Mouse (Mus musculus): Measurements from ENCODE around the gene Fam129b. TPM values are rescaled to one million over a fixed set of nuclear protein-coding genes. Genes with fewer than 3 reads are reported as not detected.

The Fam129b gene
- polyA plus RNA-seq, 1 experiment from 2014 or later = 44.9 TPM

DNA sequence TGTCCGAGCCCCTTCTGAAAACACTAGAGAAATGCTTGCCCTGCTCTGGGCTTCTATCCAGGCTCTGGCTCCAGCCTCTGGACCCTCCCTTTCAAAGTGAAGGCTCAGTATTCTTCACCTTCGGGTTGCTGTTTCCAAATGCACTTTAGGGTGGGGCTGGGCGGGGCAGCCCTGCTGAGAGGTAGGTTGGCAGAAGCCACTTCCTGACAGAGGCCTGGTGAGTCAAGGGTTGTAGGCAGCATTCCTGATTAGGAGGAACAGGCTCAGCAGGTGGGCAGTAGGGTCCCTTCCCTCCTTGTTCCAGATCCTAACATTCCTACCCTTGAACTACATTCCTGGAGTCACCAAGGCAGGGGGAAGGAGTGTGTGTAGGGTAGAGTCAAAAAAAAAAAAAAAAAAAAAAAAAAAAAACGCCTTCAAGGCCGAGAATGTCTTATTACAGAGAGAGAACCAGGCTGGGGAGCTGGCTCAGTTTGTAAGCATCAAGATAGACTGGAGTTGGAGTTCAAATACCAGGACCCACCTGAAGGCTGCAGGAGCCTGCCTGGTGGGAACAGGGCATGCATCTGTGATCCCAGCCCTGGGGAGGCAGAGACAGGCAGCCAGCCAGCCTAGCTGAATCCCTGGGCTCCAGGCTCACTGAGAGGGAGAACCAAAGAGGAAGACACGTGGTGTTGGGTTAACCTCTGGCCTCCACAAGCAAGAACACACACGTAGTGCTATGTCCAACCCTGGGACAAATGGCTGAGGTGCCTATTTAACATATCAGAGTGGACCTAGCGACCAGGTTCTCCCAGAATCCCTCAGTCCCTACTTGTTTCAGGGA lies 5.4 kb upstream of the Fam129b start:
- Histone ChIP-seq H3K27ac (ENCODE audit: low read length) (peak overlapping the region; percentile 16; the same call in 1 of the 2 replicates), H3K4me1 (ENCODE audit: control insufficient read depth, insufficient read depth, low read length) (peaks cover 33% of the 10 kb centered on the region), H3K27me3 (ENCODE audit: control insufficient read depth, insufficient read depth, low read length) (no peaks in the 10 kb centered on the region), H3K4me2 (ENCODE audit: low read depth, low read length) (no peak overlapping the region), H3K4me3 (ENCODE audit: low read length) (no peak overlapping the region), H3K36me3 (ENCODE audit: control insufficient read depth, insufficient read depth) (no peaks in the 10 kb centered on the region), H3K9ac (ENCODE audit: low read length) (no peak overlapping the region), H3K9me3 (replicated peaks; ENCODE audit: control insufficient read depth, low read length) (no peaks in the 10 kb centered on the region)
- WGBS = 49% methylated on average over 8 of the region's 8 CpGs
- no peak for ATAC-seq (replicated peaks; ENCODE audit: extremely low read depth, insufficient read depth, low FRiP score)

DNA sequence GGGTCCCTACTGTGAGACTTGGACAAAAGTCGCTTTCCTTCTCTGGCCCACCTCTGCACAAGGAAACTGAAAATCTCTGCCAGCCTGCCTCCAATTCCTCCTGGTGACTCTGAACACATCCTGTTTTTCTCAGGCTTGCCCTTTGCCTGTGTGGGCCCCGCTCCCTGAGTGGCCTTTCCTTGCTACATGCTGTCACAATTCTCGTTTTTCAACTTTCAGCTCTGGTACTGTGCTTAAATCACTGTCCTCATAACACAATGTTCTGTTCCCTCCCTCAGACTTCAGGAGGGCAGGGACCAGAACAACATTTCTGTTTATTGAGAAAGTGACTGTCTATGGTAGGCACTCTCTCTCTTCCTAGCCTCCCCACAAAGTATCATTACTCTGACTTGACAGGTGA lies 1.8 kb upstream of the Fam129b start:
- Histone ChIP-seq H3K27ac (ENCODE audit: low read length) (peak overlapping the region; percentile 29; the same call in 1 of the 2 replicates), H3K4me2 (ENCODE audit: low read depth, low read length) (no peak overlapping the region), H3K4me1 (ENCODE audit: control insufficient read depth, insufficient read depth, low read length) (peaks cover 46% of the 10 kb centered on the region), H3K36me3 (ENCODE audit: control insufficient read depth, insufficient read depth) (no peaks in the 10 kb centered on the region), H3K27me3 (ENCODE audit: control insufficient read depth, insufficient read depth, low read length) (no peaks in the 10 kb centered on the region), H3K9ac (ENCODE audit: low read length) (peak overlapping the region; percentile 23), H3K9me3 (replicated peaks; ENCODE audit: control insufficient read depth, low read length) (no peaks in the 10 kb centered on the region), H3K4me3 (ENCODE audit: low read length) (no peak overlapping the region)
- 70% methylated on average over 3 of the region's 3 CpGs for WGBS
- no peak for ATAC-seq (replicated peaks; ENCODE audit: extremely low read depth, insufficient read depth, low FRiP score)

DNA sequence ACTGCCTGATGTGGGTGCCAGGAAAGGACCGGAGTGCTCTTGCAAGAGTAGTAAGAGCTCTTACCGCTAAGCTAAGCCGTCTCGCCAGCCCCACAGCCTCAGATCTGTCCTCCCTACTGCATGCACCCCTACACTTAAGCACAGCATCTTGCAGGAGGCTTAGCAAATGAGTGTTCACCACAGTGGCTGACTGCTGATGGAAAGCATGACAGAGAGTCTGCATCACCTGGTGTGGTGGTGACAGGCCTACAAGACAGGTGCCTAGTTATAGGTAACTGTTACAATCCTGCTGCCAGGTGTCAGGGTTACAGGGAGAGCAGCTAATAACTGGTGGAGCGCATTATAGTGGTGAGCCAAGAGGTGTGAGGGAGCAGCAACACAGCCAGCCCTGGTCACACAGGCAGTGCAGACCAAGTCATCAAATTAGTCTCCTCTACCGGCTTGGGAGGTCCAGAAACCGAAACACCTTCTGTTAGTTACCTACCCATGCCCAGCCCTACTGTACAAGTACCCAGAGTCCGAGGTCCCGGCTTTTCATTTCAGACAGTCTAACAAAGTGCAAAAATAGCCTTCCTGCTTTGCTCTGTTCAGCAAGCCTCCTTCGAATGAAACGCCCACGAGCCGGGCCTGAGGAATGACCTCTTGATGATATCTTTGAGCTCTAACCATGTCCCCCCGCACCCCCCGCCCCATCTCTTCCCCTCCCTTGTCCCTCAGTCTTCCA lies 801 bp upstream of the Fam129b start:
- H3K27ac ChIP-seq (ENCODE audit: low read length) = peak overlapping the region; percentile 97
- H3K36me3 ChIP-seq (ENCODE audit: control insufficient read depth, insufficient read depth) = no peaks in the 10 kb centered on the region
- H3K4me3 ChIP-seq (ENCODE audit: low read length) = peak overlapping the region; percentile 92
- WGBS = 6% methylated on average over 15 of the region's 15 CpGs
- peak overlapping the region; percentile 96 for H3K9ac ChIP-seq (ENCODE audit: low read length)
- H3K4me1 ChIP-seq (ENCODE audit: control insufficient read depth, insufficient read depth, low read length) = peaks cover 47% of the 10 kb centered on the region
- H3K9me3 ChIP-seq (replicated peaks; ENCODE audit: control insufficient read depth, low read length) = no peaks in the 10 kb centered on the region
- H3K27me3 ChIP-seq (ENCODE audit: control insufficient read depth, insufficient read depth, low read length) = no peaks in the 10 kb centered on the region
- peak; percentile 7; the same call in 1 of the 2 replicates for ATAC-seq (replicated peaks; ENCODE audit: extremely low read depth, insufficient read depth, low FRiP score)
- peak overlapping the region; percentile 91 for H3K4me2 ChIP-seq (ENCODE audit: low read depth, low read length)

DNA sequence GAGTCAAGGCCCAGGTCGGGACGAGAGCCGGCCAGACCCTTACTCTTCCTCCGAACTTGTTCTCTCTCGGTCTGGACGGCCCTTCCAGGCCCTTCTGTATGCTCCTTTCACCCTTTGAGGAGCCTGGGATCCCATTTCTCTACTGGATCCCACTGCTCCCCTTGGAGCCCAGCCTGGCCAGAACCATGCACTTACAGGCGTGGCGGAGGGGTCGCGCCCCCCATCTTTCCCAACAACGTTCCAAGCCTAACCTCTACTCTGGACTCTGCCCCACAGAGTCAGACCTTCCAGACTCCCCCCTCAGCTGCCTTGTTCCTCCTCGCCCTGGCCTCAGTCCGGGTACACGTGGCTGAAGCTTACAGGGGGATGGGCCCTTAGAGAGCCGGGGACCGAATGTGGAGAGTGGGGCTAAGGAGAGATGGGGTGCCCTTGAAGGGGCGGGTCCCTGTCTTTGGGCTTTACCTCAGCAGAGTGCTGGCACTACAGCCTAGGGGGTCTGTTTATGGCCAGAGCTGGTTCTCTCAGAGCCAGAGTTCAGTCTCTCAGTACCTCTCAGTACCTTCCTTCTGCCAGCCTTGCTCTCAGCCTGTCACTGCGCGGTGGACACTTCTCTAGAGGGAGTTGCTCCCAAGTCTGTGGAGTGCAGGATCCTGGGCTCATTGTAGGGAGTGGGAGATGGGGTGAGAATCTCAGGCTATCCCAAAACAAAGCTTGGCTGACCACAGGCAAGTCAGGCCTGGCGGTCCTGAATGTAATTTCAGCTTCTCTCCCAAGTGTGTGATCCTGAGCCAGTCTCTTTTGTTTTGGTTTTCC lies 782 bp downstream of the Fam129b start:
- 3% methylated on average over 20 of the region's 20 CpGs for WGBS
- Histone ChIP-seq H3K27ac (ENCODE audit: low read length) (peak overlapping the region; percentile 97), H3K27me3 (ENCODE audit: control insufficient read depth, insufficient read depth, low read length) (no peaks in the 10 kb centered on the region), H3K4me1 (ENCODE audit: control insufficient read depth, insufficient read depth, low read length) (peaks cover 60% of the 10 kb centered on the region), H3K4me2 (ENCODE audit: low read depth, low read length) (peak overlapping the region; percentile 91), H3K9ac (ENCODE audit: low read length) (peak overlapping the region; percentile 96), H3K4me3 (ENCODE audit: low read length) (peak overlapping the region; percentile 92), H3K36me3 (ENCODE audit: control insufficient read depth, insufficient read depth) (no peaks in the 10 kb centered on the region), H3K9me3 (replicated peaks; ENCODE audit: control insufficient read depth, low read length) (no peaks in the 10 kb centered on the region)
- ATAC-seq (replicated peaks; ENCODE audit: extremely low read depth, insufficient read depth, low FRiP score) = no peak

DNA sequence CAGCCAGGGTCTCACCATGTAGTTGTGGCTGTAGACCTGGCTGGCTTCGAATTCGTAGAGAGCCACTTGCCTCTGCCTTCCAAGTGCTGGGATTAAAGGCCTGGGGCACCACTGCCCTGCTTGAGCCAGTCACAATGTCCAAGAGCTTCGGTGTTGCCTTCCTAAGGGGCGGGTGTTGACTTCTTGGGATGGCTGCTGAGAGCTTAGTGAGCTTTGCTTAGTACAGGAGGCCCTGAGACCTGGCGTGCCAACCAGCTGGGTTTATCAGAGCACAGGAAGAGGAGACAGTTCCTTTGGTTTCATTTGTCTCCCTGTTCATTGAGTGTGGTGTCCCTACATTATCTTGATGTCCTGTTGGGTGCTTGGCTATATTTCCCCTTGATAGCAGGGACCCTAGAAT lies 1.4 kb downstream of the Fam129b start:
- peak overlapping the region; percentile 96 for H3K9ac ChIP-seq (ENCODE audit: low read length)
- 20% methylated on average over 5 of the region's 5 CpGs for WGBS
- H3K4me1 ChIP-seq (ENCODE audit: control insufficient read depth, insufficient read depth, low read length) = peaks cover 66% of the 10 kb centered on the region
- no peaks in the 10 kb centered on the region for H3K9me3 ChIP-seq (replicated peaks; ENCODE audit: control insufficient read depth, low read length)
- no peak for ATAC-seq (replicated peaks; ENCODE audit: extremely low read depth, insufficient read depth, low FRiP score)
- no peaks in the 10 kb centered on the region for H3K27me3 ChIP-seq (ENCODE audit: control insufficient read depth, insufficient read depth, low read length)
- H3K4me3 ChIP-seq (ENCODE audit: low read length) = peak overlapping the region; percentile 92
- peak overlapping the region; percentile 97 for H3K27ac ChIP-seq (ENCODE audit: low read length)
- peak overlapping the region; percentile 91 for H3K4me2 ChIP-seq (ENCODE audit: low read depth, low read length)
- H3K36me3 ChIP-seq (ENCODE audit: control insufficient read depth, insufficient read depth) = no peaks in the 10 kb centered on the region

DNA sequence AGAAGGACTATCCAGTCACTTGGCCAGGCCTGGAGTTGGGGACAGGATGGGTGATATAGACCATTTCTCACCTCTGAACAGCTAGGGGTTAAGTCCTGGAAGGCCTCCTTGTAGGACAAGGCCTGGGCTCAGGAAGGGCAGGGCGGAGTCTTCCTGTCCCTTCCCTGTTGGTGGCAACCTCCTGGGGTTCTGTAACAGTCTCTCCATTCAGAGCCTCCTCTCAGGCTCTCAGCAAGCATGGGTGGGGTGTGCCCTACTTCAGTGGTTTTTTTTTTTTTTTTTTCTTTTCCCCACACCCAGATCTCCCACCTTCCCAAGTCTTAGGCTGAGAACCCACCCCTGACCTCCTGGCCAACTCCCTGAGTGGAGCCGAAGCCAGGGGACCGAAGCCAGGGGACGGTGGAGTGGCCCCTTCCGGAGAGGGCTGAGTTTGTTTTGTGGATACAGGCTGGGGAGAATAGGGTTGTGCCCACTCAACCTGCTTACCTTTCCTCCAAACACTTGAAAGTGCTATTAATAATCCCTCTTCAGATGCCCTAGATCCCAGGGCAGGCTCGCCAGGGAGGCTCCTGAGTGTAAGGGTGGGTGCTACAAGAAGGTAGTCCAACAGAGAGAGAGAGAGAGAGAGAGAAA lies 2.0 kb downstream of the Fam129b start:
- H3K9me3 ChIP-seq (replicated peaks; ENCODE audit: control insufficient read depth, low read length) = no peaks in the 10 kb centered on the region
- H3K36me3 ChIP-seq (ENCODE audit: control insufficient read depth, insufficient read depth) = no peaks in the 10 kb centered on the region
- H3K4me3 ChIP-seq (ENCODE audit: low read length) = peak overlapping the region; percentile 92
- H3K27ac ChIP-seq (ENCODE audit: low read length) = peak overlapping the region; percentile 97
- H3K9ac ChIP-seq (ENCODE audit: low read length) = peak overlapping the region; percentile 96
- WGBS = 29% methylated on average over 6 of the region's 6 CpGs
- no peak for ATAC-seq (replicated peaks; ENCODE audit: extremely low read depth, insufficient read depth, low FRiP score)
- H3K27me3 ChIP-seq (ENCODE audit: control insufficient read depth, insufficient read depth, low read length) = no peaks in the 10 kb centered on the region
- peaks cover 71% of the 10 kb centered on the region for H3K4me1 ChIP-seq (ENCODE audit: control insufficient read depth, insufficient read depth, low read length)
- H3K4me2 ChIP-seq (ENCODE audit: low read depth, low read length) = peak overlapping the region; percentile 91

DNA sequence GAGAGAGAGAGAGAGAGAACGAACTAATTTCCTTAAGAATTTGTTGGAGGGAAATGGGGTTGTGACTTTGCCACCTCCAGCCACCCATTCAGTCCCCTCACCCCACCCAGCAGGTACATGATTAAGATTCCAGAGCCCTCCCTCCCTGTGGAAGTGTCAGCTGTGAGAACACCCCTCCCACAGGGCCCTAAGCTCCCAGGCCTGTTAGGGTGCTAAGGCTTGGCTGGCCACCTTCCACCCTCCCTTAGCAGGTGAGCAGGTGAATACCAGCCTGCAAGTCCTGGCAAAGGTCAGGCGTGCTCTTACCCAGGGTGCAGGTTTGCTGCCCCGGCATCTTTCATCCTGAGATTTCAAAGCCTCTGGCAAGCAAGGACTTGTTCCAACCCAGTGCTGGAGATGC lies 2.5 kb downstream of the Fam129b start:
- H3K9me3 ChIP-seq (replicated peaks; ENCODE audit: control insufficient read depth, low read length) = no peaks in the 10 kb centered on the region
- ATAC-seq (replicated peaks; ENCODE audit: extremely low read depth, insufficient read depth, low FRiP score) = no peak

DNA sequence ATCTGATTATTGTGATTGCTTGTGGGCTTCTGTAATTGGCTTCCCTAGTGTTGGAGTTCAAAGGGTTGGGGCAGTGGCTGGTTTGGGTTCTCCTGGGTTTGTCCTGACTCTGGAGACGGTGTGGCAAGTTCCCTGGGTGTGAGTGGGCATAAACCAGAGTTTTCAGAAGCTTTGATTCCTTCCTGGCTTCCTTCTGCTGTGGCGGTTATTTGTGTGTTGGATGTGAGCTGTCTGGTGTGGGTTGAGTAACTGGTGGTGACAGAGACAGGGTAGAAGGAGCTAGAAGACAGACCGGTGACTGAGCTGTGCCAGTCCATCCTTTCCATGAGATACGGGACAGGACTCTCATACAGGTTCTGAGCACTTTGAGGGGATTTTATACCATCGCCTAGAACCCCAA lies 3.7 kb downstream of the Fam129b start:
- peak overlapping the region; percentile 34; the same call in 1 of the 2 replicates for H3K27ac ChIP-seq (ENCODE audit: low read length)
- H3K9me3 ChIP-seq (replicated peaks; ENCODE audit: control insufficient read depth, low read length) = no peaks in the 10 kb centered on the region
- H3K4me1 ChIP-seq (ENCODE audit: control insufficient read depth, insufficient read depth, low read length) = peaks cover 75% of the 10 kb centered on the region
- 60% methylated on average over 5 of the region's 5 CpGs for WGBS
- H3K4me2 ChIP-seq (ENCODE audit: low read depth, low read length) = peak overlapping the region; percentile 91
- H3K27me3 ChIP-seq (ENCODE audit: control insufficient read depth, insufficient read depth, low read length) = no peaks in the 10 kb centered on the region
- H3K36me3 ChIP-seq (ENCODE audit: control insufficient read depth, insufficient read depth) = no peaks in the 10 kb centered on the region
- ATAC-seq (replicated peaks; ENCODE audit: extremely low read depth, insufficient read depth, low FRiP score) = no peak
- peak overlapping the region; percentile 28; the same call in 1 of the 2 replicates for H3K9ac ChIP-seq (ENCODE audit: low read length)
- no peak overlapping the region for H3K4me3 ChIP-seq (ENCODE audit: low read length)

More for the DNA sequence above, 2.5 kb downstream of the Fam129b start:
- peak overlapping the region; percentile 92 for H3K4me3 ChIP-seq (ENCODE audit: low read length)
- peak overlapping the region; percentile 97 for H3K27ac ChIP-seq (ENCODE audit: low read length)
- 53% methylated on average over 3 of the region's 3 CpGs for WGBS
- no peaks in the 10 kb centered on the region for H3K27me3 ChIP-seq (ENCODE audit: control insufficient read depth, insufficient read depth, low read length)
- no peaks in the 10 kb centered on the region for H3K36me3 ChIP-seq (ENCODE audit: control insufficient read depth, insufficient read depth)
- H3K9ac ChIP-seq (ENCODE audit: low read length) = peak overlapping the region; percentile 96
- peaks cover 75% of the 10 kb centered on the region for H3K4me1 ChIP-seq (ENCODE audit: control insufficient read depth, insufficient read depth, low read length)
- H3K4me2 ChIP-seq (ENCODE audit: low read depth, low read length) = peak overlapping the region; percentile 91
